Mouse (Mus musculus) stomach, embryonic 15.5 days (tissue): ENCODE data around the gene Fam170b. TPM values are rescaled to one million over a fixed set of nuclear protein-coding genes. Genes with fewer than 3 reads are reported as not detected.
A peak's percentile ranks its signal among the peaks of the same experiment; 100 is the strongest.

ENCODE experiments used
- ATAC-seq: fragments of 200-750 bp; cut with Nextera tagmentation; 2 replicates; pipeline ENCODE4 v1.8.0; 2017; ENCODE audit warnings: low read depth, moderate number of reproducible peaks, moderate TSS enrichment; ENCODE audit not compliant: insufficient read depth, low FRiP score
- H3K27ac ChIP-seq: fragments of 300-500 bp; sonication (generic); 2 replicates; pipeline ENCODE4 v1.5.1; 2015; ENCODE audit warnings: mild to moderate bottlenecking, inconsistent platforms
- H3K27me3 ChIP-seq: fragments of 300-500 bp; sonication (generic); replicated peaks from 2 replicates; pipeline ENCODE4 v1.6.1; 2015; ENCODE audit warnings: inconsistent platforms
- H3K36me3 ChIP-seq: fragments of 300-500 bp; sonication (generic); 2 replicates; pipeline ENCODE4 v1.6.1; 2015; ENCODE audit warnings: inconsistent platforms
- H3K4me1 ChIP-seq: fragments of 300-500 bp; sonication (generic); 2 replicates; pipeline ENCODE4 v1.6.1; 2015; ENCODE audit warnings: inconsistent platforms
- H3K4me2 ChIP-seq: fragments of 300-500 bp; sonication (generic); 2 replicates; pipeline ENCODE4 v1.6.1; 2015; ENCODE audit warnings: mild to moderate bottlenecking, inconsistent platforms
- H3K4me3 ChIP-seq: fragments of 300-500 bp; sonication (generic); replicated peaks from 2 replicates; pipeline ENCODE4 v1.5.1; 2015; ENCODE audit warnings: inconsistent platforms
- H3K9ac ChIP-seq: fragments of 300-500 bp; sonication (generic); 2 replicates; pipeline ENCODE4 v1.6.1; 2015; ENCODE audit warnings: inconsistent platforms
- H3K9me3 ChIP-seq: fragments of 300-500 bp; sonication (generic); 2 replicates; pipeline ENCODE4 v1.6.1; 2016; ENCODE audit warnings: inconsistent platforms
- WGBS: fragments of 180-500 bp; shearing (Covaris S2); methylation state at CpG from one replicate; pipeline ENCODE4 v1.1.7; 2015; 5-methylcytosine and 5-hydroxymethylcytosine counted together
- polyA plus RNA-seq: library from polyadenylated mRNA; unstranded; fragments of >200 nt; fragmentation: Nextera tagmentation; extraction: Ambion mirVana; gene quantifications from 2 replicates; pipeline ENCODE4 v1.2.1, GENCODE M21; 2015

Gene Fam170b
- polyA plus RNA-seq, 1 experiment from 2014 or later = not detected

- WGBS = 73% methylated on average over 5 of the region's 5 CpGs
Measured at GRCm38 (mm10) chr14:32871963-32872362, 38.2 kb downstream of the Fam170b start.

GRCm38 (mm10) chr14:32877549-32877948 is 43.8 kb downstream of the Fam170b start:
- no peaks in the 10 kb centered on the region for H3K36me3 ChIP-seq
- H3K9me3 ChIP-seq = no peaks in the 10 kb centered on the region
- H3K27me3 ChIP-seq = no peaks in the 10 kb centered on the region
- H3K27ac ChIP-seq = no peak overlapping the region
- H3K4me3 ChIP-seq = no peak overlapping the region
- no peak; the same call in 1 of the 2 replicates for ATAC-seq
- H3K4me2 ChIP-seq = no peak overlapping the region
- no peaks in the 10 kb centered on the region for H3K4me1 ChIP-seq
- H3K9ac ChIP-seq = no peak overlapping the region
- 46% methylated on average over 6 of the region's 6 CpGs for WGBS

More at GRCm38 (mm10) chr14:32871963-32872362, 38.2 kb downstream of the Fam170b start:
- no peak for ATAC-seq
- no peak overlapping the region for H3K4me3 ChIP-seq
- H3K4me1 ChIP-seq = no peaks in the 10 kb centered on the region
- no peaks in the 10 kb centered on the region for H3K27me3 ChIP-seq
- no peak overlapping the region for H3K4me2 ChIP-seq
- H3K9ac ChIP-seq = no peak overlapping the region
- no peaks in the 10 kb centered on the region for H3K9me3 ChIP-seq
- no peaks in the 10 kb centered on the region for H3K36me3 ChIP-seq
- H3K27ac ChIP-seq = no peak overlapping the region

GRCm38 (mm10) chr14:32880332-32880731 is 46.6 kb downstream of the Fam170b start:
- no peaks in the 10 kb centered on the region for H3K4me1 ChIP-seq
- no peaks in the 10 kb centered on the region for H3K36me3 ChIP-seq
- H3K9me3 ChIP-seq = no peaks in the 10 kb centered on the region
- H3K4me2 ChIP-seq = no peak overlapping the region
- H3K27ac ChIP-seq = no peak overlapping the region
- no peak for ATAC-seq
- 77% methylated on average over 5 of the region's 5 CpGs for WGBS
- no peak overlapping the region for H3K9ac ChIP-seq
- H3K4me3 ChIP-seq = no peak overlapping the region
- no peaks in the 10 kb centered on the region for H3K27me3 ChIP-seq

GRCm38 (mm10) chr14:32881693-32882092 is 47.9 kb downstream of the Fam170b start:
- whole genome bisulfite sequencing = 53% methylated on average over 1 of the region's 1 CpGs
- no peaks in the 10 kb centered on the region for H3K9me3 ChIP-seq
- no peaks in the 10 kb centered on the region for H3K27me3 ChIP-seq
- no peaks in the 10 kb centered on the region for H3K36me3 ChIP-seq
- H3K4me2 ChIP-seq = no peak overlapping the region
- no peak overlapping the region for H3K9ac ChIP-seq
- no peak overlapping the region for H3K4me3 ChIP-seq
- no peak for ATAC-seq
- no peaks in the 10 kb centered on the region for H3K4me1 ChIP-seq
- H3K27ac ChIP-seq = 0 out of 2 replicates have a peak overlapping the region, but pooled peaks have one; percentile 1

Other genes starting within 250 kb of the Fam170b start
- 0.86 and 0.93 TPM in 2 replicates for gene Prrxl1, start 234.6 kb upstream of the Fam170b start, polyA plus RNA-seq
- gene 3425401B19Rik, start 148.7 kb upstream of the Fam170b start, polyA plus RNA-seq = 0.26 and 0.30 TPM in 2 replicates
- gene Tmem273, start 48.0 kb upstream of the Fam170b start, polyA plus RNA-seq = 0.63 and 1.4 TPM in 2 replicates
- 35.2 and 38.3 TPM in 2 replicates for gene Vstm4, start 22.8 kb downstream of the Fam170b start, polyA plus RNA-seq
- 0.30 and 0.46 TPM in 2 replicates for gene Lrrc18, start 157.4 kb downstream of the Fam170b start, polyA plus RNA-seq